Mouse (Mus musculus): ENCODE data around the gene Cdk11b. TPM values are rescaled to one million over a fixed set of nuclear protein-coding genes. Genes with fewer than 3 reads are reported as not detected.
"Not testable (repeated sequence)": the region's sequence is repeated elsewhere in the genome, so short reads cannot be mapped to it uniquely, and the experiment has no call there.

Cdk11b gene
- polyA plus RNA-seq, 1 experiment from 2014 or later: 53.9 TPM

GRCm38 (mm10) chr4:155683670-155684277 lies 59.1 kb downstream of the Cdk11b start:
- H3K36me3 ChIP-seq; H3K9me3 ChIP-seq; H3K9ac ChIP-seq; ATAC-seq; H3K27me3 ChIP-seq (replicated peaks); H3K4me2 ChIP-seq (replicated peaks); H3K4me3 ChIP-seq (replicated peaks); H3K4me1 ChIP-seq (replicated peaks); H3K27ac ChIP-seq: not testable (repeated sequence)
- WGBS: 89% methylated on average over 16 of the region's 19 CpGs

- H3K4me1 ChIP-seq (replicated peaks); H3K36me3 ChIP-seq; H3K9me3 ChIP-seq; H3K9ac ChIP-seq; H3K27me3 ChIP-seq (replicated peaks); H3K4me3 ChIP-seq (replicated peaks); H3K4me2 ChIP-seq (replicated peaks): not testable (repeated sequence)
- WGBS: 66% methylated on average over 4 of the region's 4 CpGs
- peak overlapping the region; percentile 56; the same call in 1 of the 2 replicates for H3K27ac ChIP-seq
- ATAC-seq: peak; percentile 64
These were observed 63.1 kb downstream of the Cdk11b start for GRCm38 (mm10) chr4:155687764-155688163.

GRCm38 (mm10) chr4:155690571-155691375 lies 66.1 kb downstream of the Cdk11b start:
- no peak overlapping the region for H3K9ac ChIP-seq
- 79% methylated on average over 12 of the region's 12 CpGs for WGBS
- no peaks in the 10 kb centered on the region for H3K36me3 ChIP-seq
- H3K4me1 ChIP-seq (replicated peaks): peaks cover 14% of the 10 kb centered on the region
- H3K4me3 ChIP-seq (replicated peaks): no peak overlapping the region
- no peak overlapping the region for H3K27ac ChIP-seq
- H3K27me3 ChIP-seq (replicated peaks): no peaks in the 10 kb centered on the region
- H3K4me2 ChIP-seq (replicated peaks): no peak overlapping the region
- ATAC-seq: no peak
- H3K9me3 ChIP-seq: no peaks in the 10 kb centered on the region

GRCm38 (mm10) chr4:155692421-155692820 lies 67.8 kb downstream of the Cdk11b start:
- Histone ChIP-seq H3K36me3 (no peaks in the 10 kb centered on the region), H3K4me2 (replicated peaks) (no peak overlapping the region), H3K27ac (no peak overlapping the region), H3K27me3 (replicated peaks) (no peaks in the 10 kb centered on the region), H3K4me1 (replicated peaks) (peaks cover 18% of the 10 kb centered on the region), H3K9me3 (no peaks in the 10 kb centered on the region), H3K9ac (no peak overlapping the region), H3K4me3 (replicated peaks) (no peak overlapping the region)
- WGBS: 91% methylated on average over 3 of the region's 3 CpGs
- ATAC-seq: no peak

- peak; percentile 85 for ATAC-seq
- H3K4me3 ChIP-seq (replicated peaks): peak within 1 kb of the TSS; percentile 70
- no peaks in the 10 kb centered on the region for H3K27me3 ChIP-seq (replicated peaks)
- H3K9ac ChIP-seq: peak within 1 kb of the TSS; percentile 72
- no peaks in the 10 kb centered on the region for H3K9me3 ChIP-seq
- H3K4me1 ChIP-seq (replicated peaks): peaks cover 18% of the 10 kb centered on the region
- WGBS: under 1% methylated on average over 25 of the region's 47 CpGs
- H3K36me3 ChIP-seq: no peaks in the 10 kb centered on the region
- peak within 1 kb of the TSS; percentile 55; the same call in 1 of the 2 replicates for H3K27ac ChIP-seq
- H3K4me2 ChIP-seq (replicated peaks): peak within 1 kb of the TSS; percentile 97
These were observed 69.4 kb downstream of the Cdk11b start, which contains the start of gene Fndc10 for GRCm38 (mm10) chr4:155694111-155694481. TSS of gene Fndc10 (plus strand) at chr4:155694342.

GRCm38 (mm10) chr4:155694482-155695401 lies 70.1 kb downstream of the Cdk11b start:
- ATAC-seq: peak; percentile 77
- WGBS: 1% methylated on average over 87 of the region's 92 CpGs
- Histone ChIP-seq H3K27ac (peak overlapping the region; percentile 55; the same call in 1 of the 2 replicates), H3K4me2 (replicated peaks) (peak overlapping the region; percentile 97), H3K9ac (peak overlapping the region; percentile 72), H3K4me3 (replicated peaks) (peak overlapping the region; percentile 70), H3K36me3 (no peaks in the 10 kb centered on the region), H3K4me1 (replicated peaks) (peaks cover 18% of the 10 kb centered on the region), H3K27me3 (replicated peaks) (no peaks in the 10 kb centered on the region), H3K9me3 (no peaks in the 10 kb centered on the region)

GRCm38 (mm10) chr4:155695531-155696062 lies 70.9 kb downstream of the Cdk11b start:
- Histone ChIP-seq H3K4me1 (replicated peaks) (peaks cover 18% of the 10 kb centered on the region), H3K27ac (no peak overlapping the region), H3K36me3 (no peaks in the 10 kb centered on the region), H3K9me3 (no peaks in the 10 kb centered on the region), H3K4me3 (replicated peaks) (no peak overlapping the region), H3K9ac (peak overlapping the region; percentile 72; the same call in 1 of the 2 replicates), H3K27me3 (replicated peaks) (no peaks in the 10 kb centered on the region), H3K4me2 (replicated peaks) (peak overlapping the region; percentile 97)
- ATAC-seq: no peak
- WGBS: 85% methylated on average over 4 of the region's 4 CpGs

- no peak for ATAC-seq
- Histone ChIP-seq H3K4me2 (replicated peaks) (peak overlapping the region; percentile 97; the same call in 1 of the 2 replicates), H3K27me3 (replicated peaks) (no peaks in the 10 kb centered on the region), H3K36me3 (no peaks in the 10 kb centered on the region), H3K27ac (no peak overlapping the region), H3K9ac (no peak overlapping the region), H3K9me3 (no peaks in the 10 kb centered on the region), H3K4me3 (replicated peaks) (no peak overlapping the region), H3K4me1 (replicated peaks) (peaks cover 18% of the 10 kb centered on the region)
- WGBS: 68% methylated on average over 16 of the region's 16 CpGs
These were observed 71.9 kb downstream of the Cdk11b start for GRCm38 (mm10) chr4:155696261-155697255.

Other genes starting within 250 kb of the Cdk11b start
- 0.10 TPM in 1 of 2 replicates, not detected in the other for gene Gabrd, start 226.7 kb upstream of the Cdk11b start, polyA plus RNA-seq (2015; fragmentation: Nextera tagmentation; extraction: Ambion mirVana)
- gene Cfap74, start 215.7 kb upstream of the Cdk11b start, polyA plus RNA-seq (2015; fragmentation: Nextera tagmentation; extraction: Ambion mirVana): 1.2 and 2.3 TPM in 2 replicates
- 2.1 and 2.2 TPM in 2 replicates for gene Tmem52, start 155.7 kb upstream of the Cdk11b start, polyA plus RNA-seq (2015; fragmentation: Nextera tagmentation; extraction: Ambion mirVana)
- 460 and 467 TPM in 2 replicates for gene Gnb1, start 133.5 kb upstream of the Cdk11b start, polyA plus RNA-seq (2015; fragmentation: Nextera tagmentation; extraction: Ambion mirVana)
- gene Nadk, start 62.5 kb upstream of the Cdk11b start, polyA plus RNA-seq (2015; fragmentation: Nextera tagmentation; extraction: Ambion mirVana): 91.6 and 93.4 TPM in 2 replicates
- 7.0 and 7.2 TPM in 2 replicates for gene Slc35e2, start 23.4 kb upstream of the Cdk11b start, polyA plus RNA-seq (2015; fragmentation: Nextera tagmentation; extraction: Ambion mirVana)
- gene Gm10563, start 20.6 kb downstream of the Cdk11b start, polyA plus RNA-seq (2015; fragmentation: Nextera tagmentation; extraction: Ambion mirVana): not detected in 2 replicates
- gene Mmp23, start 28.5 kb downstream of the Cdk11b start, polyA plus RNA-seq (2015; fragmentation: Nextera tagmentation; extraction: Ambion mirVana): 36.8 and 38.0 TPM in 2 replicates
- gene Mib2, start 44.3 kb downstream of the Cdk11b start, polyA plus RNA-seq (2015; fragmentation: Nextera tagmentation; extraction: Ambion mirVana): 17.8 and 22.6 TPM in 2 replicates
- 6.1 and 7.6 TPM in 2 replicates for gene Fndc10, start 69.5 kb downstream of the Cdk11b start, polyA plus RNA-seq (2015; fragmentation: Nextera tagmentation; extraction: Ambion mirVana)
- 150 and 153 TPM in 2 replicates for gene Ssu72, start 79.9 kb downstream of the Cdk11b start, polyA plus RNA-seq (2015; fragmentation: Nextera tagmentation; extraction: Ambion mirVana)
- gene Tmem240, start 109.9 kb downstream of the Cdk11b start, polyA plus RNA-seq (2015; fragmentation: Nextera tagmentation; extraction: Ambion mirVana): 0.80 and 0.84 TPM in 2 replicates
- gene Atad3a, start 136.2 kb downstream of the Cdk11b start, polyA plus RNA-seq (2015; fragmentation: Nextera tagmentation; extraction: Ambion mirVana): 135 and 156 TPM in 2 replicates
- gene Vwa1, start 149.8 kb downstream of the Cdk11b start, polyA plus RNA-seq (2015; fragmentation: Nextera tagmentation; extraction: Ambion mirVana): 16.7 TPM in 2 replicates
- gene Tmem88b, start 161.0 kb downstream of the Cdk11b start, polyA plus RNA-seq (2015; fragmentation: Nextera tagmentation; extraction: Ambion mirVana): 1.00 and 1.1 TPM in 2 replicates
- gene Ankrd65, start 165.6 kb downstream of the Cdk11b start, polyA plus RNA-seq (2015; fragmentation: Nextera tagmentation; extraction: Ambion mirVana): not detected in 2 replicates
- gene Mrpl20, start 178.0 kb downstream of the Cdk11b start, polyA plus RNA-seq (2015; fragmentation: Nextera tagmentation; extraction: Ambion mirVana): 225 and 226 TPM in 2 replicates
- gene Ccnl2, start 187.6 kb downstream of the Cdk11b start, polyA plus RNA-seq (2015; fragmentation: Nextera tagmentation; extraction: Ambion mirVana): 132 and 138 TPM in 2 replicates
- 169 and 171 TPM in 2 replicates for gene Aurkaip1, start 206.4 kb downstream of the Cdk11b start, polyA plus RNA-seq (2015; fragmentation: Nextera tagmentation; extraction: Ambion mirVana)
- gene Mxra8, start 214.8 kb downstream of the Cdk11b start, polyA plus RNA-seq (2015; fragmentation: Nextera tagmentation; extraction: Ambion mirVana): 76.9 and 81.3 TPM in 2 replicates
- gene Dvl1, start 222.5 kb downstream of the Cdk11b start, polyA plus RNA-seq (2015; fragmentation: Nextera tagmentation; extraction: Ambion mirVana): 9.9 and 11.9 TPM in 2 replicates
- 0.25 and 0.51 TPM in 2 replicates for gene Tas1r3, start 238.5 kb downstream of the Cdk11b start, polyA plus RNA-seq (2015; fragmentation: Nextera tagmentation; extraction: Ambion mirVana)
- 20.3 and 20.6 TPM in 2 replicates for gene Cptp, start 244.6 kb downstream of the Cdk11b start, polyA plus RNA-seq (2015; fragmentation: Nextera tagmentation; extraction: Ambion mirVana)
- 61.3 and 64.1 TPM in 2 replicates for gene Ints11, start 244.7 kb downstream of the Cdk11b start, polyA plus RNA-seq (2015; fragmentation: Nextera tagmentation; extraction: Ambion mirVana)

Data from intestine, embryonic 15.5 days (tissue).